Mouse (Mus musculus): ENCODE results near the gene Usp29.

GRCm38 (mm10) chr7:6816706-6817376 is 86.5 kb downstream of the Usp29 start:
- TF ChIP-seq CEBPB (IDR thresholded peaks at IDR 0.05; ENCODE audit: low read depth) (no peak), CTCF (IDR thresholded peaks at IDR 0.05; ENCODE audit: control insufficient read depth, insufficient read depth, insufficient read length) (no peak), MYOG (IDR thresholded peaks at IDR 0.05; ENCODE audit: control insufficient read depth, extremely low read depth, insufficient read length) (no peak), MYOD1 (IDR thresholded peaks at IDR 0.05; ENCODE audit: control insufficient read depth, insufficient read length, low read depth) (no peak), MAX (IDR thresholded peaks at IDR 0.05) (no peak), USF1 (IDR thresholded peaks at IDR 0.05; ENCODE audit: low read depth) (no peak)
